Mouse (Mus musculus) forebrain, embryonic 15.5 days (tissue): ENCODE data around the gene Tspan9. TPM values are rescaled to one million over a fixed set of nuclear protein-coding genes. Genes with fewer than 3 reads are reported as not detected.

Experiments used
- ATAC-seq: fragments of 200-750 bp; cut with Nextera tagmentation; replicated peaks from 2 replicates; pipeline ENCODE4 v1.8.0; 2017; ENCODE audit warnings: mild to moderate bottlenecking, moderate TSS enrichment, moderate library complexity
- H3K27ac ChIP-seq: fragments of 300-500 bp; sonication (generic); replicated peaks from 2 replicates; pipeline ENCODE4 v1.5.1; 2015; ENCODE audit warnings: mild to moderate bottlenecking, inconsistent platforms
- H3K27me3 ChIP-seq: fragments of 300-500 bp; sonication (generic); 2 replicates; pipeline ENCODE4 v1.6.1; 2015; ENCODE audit warnings: inconsistent platforms
- H3K36me3 ChIP-seq: fragments of 300-500 bp; sonication (generic); 2 replicates; pipeline ENCODE4 v1.6.1; 2015; ENCODE audit warnings: mild to moderate bottlenecking, inconsistent platforms
- H3K4me1 ChIP-seq: fragments of 300-500 bp; sonication (generic); 2 replicates; pipeline ENCODE4 v1.6.1; 2015; ENCODE audit warnings: inconsistent platforms
- H3K4me2 ChIP-seq: fragments of 300-500 bp; sonication (generic); replicated peaks from 2 replicates; pipeline ENCODE4 v1.6.1; 2015; ENCODE audit warnings: mild to moderate bottlenecking, inconsistent platforms
- H3K4me3 ChIP-seq: fragments of 300-500 bp; sonication (generic); 2 replicates; pipeline ENCODE4 v1.5.1; 2015; ENCODE audit warnings: mild to moderate bottlenecking, inconsistent platforms
- H3K9ac ChIP-seq: fragments of 300-500 bp; sonication (generic); replicated peaks from 2 replicates; pipeline ENCODE4 v1.6.1; 2015; ENCODE audit warnings: mild to moderate bottlenecking, inconsistent platforms
- H3K9me3 ChIP-seq: fragments of 300-500 bp; sonication (generic); 2 replicates; pipeline ENCODE4 v1.6.1; 2016; ENCODE audit warnings: inconsistent platforms
- WGBS: fragments of 180-500 bp; shearing (Covaris S2); methylation state at CpG from one replicate; pipeline ENCODE4 v1.1.7; 2015; ENCODE audit warnings: mixed read lengths; 5-methylcytosine and 5-hydroxymethylcytosine counted together
- polyA plus RNA-seq: library from polyadenylated mRNA; unstranded; fragments of >200 nt; fragmentation: Nextera tagmentation; extraction: Ambion mirVana; gene quantifications from 2 replicates; pipeline ENCODE4 v1.2.1, GENCODE M21; 2015

Tspan9 gene
- polyA plus RNA-seq, 1 experiment from 2014 or later = 45.9 TPM

DNA sequence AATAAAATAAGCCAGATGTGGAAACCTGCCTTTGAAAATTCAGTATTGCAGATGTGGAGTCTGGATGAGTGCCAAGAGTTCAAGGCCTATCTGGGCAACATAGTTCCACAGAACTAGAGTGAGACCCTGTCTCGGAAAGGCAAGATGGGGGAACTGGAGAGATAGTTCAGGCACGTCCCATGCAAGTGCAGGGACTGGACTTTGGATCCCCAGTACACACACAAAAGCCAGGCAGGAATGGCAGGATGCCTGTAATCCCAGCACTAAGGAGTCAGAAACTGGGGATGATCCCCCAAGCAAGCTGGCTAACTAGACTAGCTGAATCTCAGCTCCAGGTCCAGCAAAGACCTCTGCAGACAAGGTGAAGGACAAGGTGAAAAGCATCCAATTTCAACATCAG is 12.5 kb upstream of the Tspan9 start:
- WGBS = 79% methylated on average over 2 of the region's 2 CpGs
- Histone ChIP-seq H3K4me1 (0 out of 2 replicates have a peak, but pooled peaks cover 8% of the 10 kb centered on the region), H3K27ac (no peak overlapping the region), H3K9me3 (no peaks in the 10 kb centered on the region), H3K4me2 (no peak overlapping the region), H3K4me3 (no peak overlapping the region), H3K27me3 (no peaks in the 10 kb centered on the region), H3K9ac (no peak overlapping the region), H3K36me3 (no peaks in the 10 kb centered on the region)
- no peak for ATAC-seq

DNA sequence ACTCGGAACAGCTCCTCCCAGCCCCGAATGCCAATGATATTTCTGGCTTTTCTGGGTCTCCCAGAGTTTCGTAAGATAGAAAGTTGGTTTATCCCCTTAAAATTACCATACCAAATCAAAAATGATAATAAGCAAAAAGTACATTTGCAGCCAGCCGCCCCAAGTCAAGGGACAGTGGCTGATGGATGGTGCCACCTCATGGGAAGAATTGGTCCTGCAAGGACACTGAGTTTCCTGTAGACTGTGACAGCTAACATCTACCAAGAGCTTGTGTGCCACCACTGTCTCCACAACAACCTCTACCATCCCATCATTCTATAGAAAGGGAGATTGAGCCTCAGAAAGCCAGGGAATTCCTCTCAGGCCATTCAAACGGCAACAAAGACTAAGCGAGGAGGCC is 2.4 kb upstream of the Tspan9 start:
- peaks cover 15% of the 10 kb centered on the region for H3K4me1 ChIP-seq
- WGBS = 64% methylated on average over 6 of the region's 6 CpGs
- ATAC-seq = no peak
- H3K36me3 ChIP-seq = no peaks in the 10 kb centered on the region
- no peak overlapping the region for H3K4me2 ChIP-seq
- no peak overlapping the region for H3K9ac ChIP-seq
- no peak overlapping the region for H3K4me3 ChIP-seq
- H3K27ac ChIP-seq = no peak overlapping the region
- no peaks in the 10 kb centered on the region for H3K27me3 ChIP-seq
- no peaks in the 10 kb centered on the region for H3K9me3 ChIP-seq

DNA sequence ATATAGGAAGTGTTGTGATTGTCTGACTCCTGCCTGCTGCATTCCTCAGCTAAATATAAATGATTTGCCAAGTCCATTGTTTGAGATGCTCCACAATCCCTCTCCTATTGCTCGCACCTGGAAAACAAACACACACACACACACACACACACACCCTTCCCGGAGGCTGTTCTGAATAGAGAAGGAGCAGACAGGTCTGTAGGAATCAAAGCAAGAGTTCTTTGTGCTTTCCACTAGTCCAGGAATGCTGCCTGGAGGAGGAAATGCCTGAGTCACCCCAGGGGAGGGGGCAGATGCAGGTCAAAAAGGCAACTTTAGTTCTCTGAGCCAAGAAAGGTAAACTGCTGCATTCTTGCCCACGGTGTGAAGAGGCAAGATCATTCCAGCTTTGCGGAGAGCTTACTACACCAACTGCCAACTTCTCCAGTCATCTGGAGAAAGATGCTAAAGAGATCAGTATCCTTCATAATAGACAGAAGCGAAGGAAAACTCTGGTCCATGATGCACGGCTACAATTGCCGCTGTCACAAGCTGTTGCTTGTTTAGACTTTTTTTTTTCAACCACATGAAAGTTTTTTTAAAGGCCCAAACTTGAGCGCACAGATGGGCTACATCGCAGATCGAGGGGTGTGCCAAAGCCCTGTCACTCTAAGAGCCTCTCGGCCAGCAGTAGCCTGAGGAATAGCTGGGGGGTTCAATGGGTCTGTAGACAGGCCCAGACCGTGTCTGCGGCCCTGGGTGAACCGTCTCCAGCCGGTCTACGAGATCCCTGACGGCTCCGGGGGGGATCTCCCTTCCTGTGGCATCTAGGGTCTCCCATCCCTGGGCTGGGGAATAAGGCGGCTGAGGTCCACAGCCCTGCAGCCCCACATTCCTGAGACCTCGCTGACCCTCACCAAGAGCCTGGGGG is 770 bp downstream of the Tspan9 start:
- 4% methylated on average over 20 of the region's 20 CpGs for WGBS
- peak overlapping the region; percentile 90 for H3K4me2 ChIP-seq
- H3K4me1 ChIP-seq = peaks cover 15% of the 10 kb centered on the region
- ATAC-seq = peak; percentile 70
- H3K36me3 ChIP-seq = no peaks in the 10 kb centered on the region
- 0 out of 2 replicates have a peak overlapping the region, but pooled peaks have one; percentile 50 for H3K27ac ChIP-seq
- no peaks in the 10 kb centered on the region for H3K27me3 ChIP-seq
- no peaks in the 10 kb centered on the region for H3K9me3 ChIP-seq
- peak overlapping the region; percentile 57 for H3K4me3 ChIP-seq
- H3K9ac ChIP-seq = peak overlapping the region; percentile 66

GRCm38 (mm10) chr6:128140724-128141123 is 2.7 kb downstream of the Tspan9 start:
- Histone ChIP-seq H3K4me2 (no peak overlapping the region), H3K4me3 (no peak overlapping the region), H3K9ac (no peak overlapping the region), H3K9me3 (no peaks in the 10 kb centered on the region), H3K27ac (no peak overlapping the region), H3K36me3 (no peaks in the 10 kb centered on the region), H3K4me1 (peaks cover 15% of the 10 kb centered on the region), H3K27me3 (no peaks in the 10 kb centered on the region)
- ATAC-seq = no peak
- 64% methylated on average over 6 of the region's 6 CpGs for WGBS

DNA sequence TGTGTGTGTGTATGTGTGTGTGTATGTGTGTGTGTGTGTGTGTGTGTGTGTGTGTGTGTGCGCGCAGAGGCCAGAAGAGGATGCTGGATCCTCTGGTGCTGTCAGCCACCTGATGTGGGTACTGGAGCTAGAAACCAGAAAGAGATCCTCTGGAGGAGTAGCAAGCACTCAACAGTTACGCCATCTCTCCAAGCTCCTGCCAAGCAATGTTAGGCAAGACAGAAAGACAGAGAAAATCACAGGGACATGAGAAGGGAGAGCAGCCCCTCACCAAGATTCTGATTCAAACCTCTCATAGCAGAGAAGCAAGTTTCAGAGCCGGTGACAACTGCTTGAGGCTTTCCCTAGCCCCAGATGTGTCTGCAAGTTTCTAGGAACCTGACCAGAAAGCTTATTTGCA is 5.5 kb downstream of the Tspan9 start:
- H3K4me1 ChIP-seq = peaks cover 6% of the 10 kb centered on the region; the same call in 1 of the 2 replicates
- no peak for ATAC-seq
- H3K9ac ChIP-seq = no peak overlapping the region
- 94% methylated on average over 4 of the region's 4 CpGs for WGBS
- no peaks in the 10 kb centered on the region for H3K9me3 ChIP-seq
- H3K36me3 ChIP-seq = no peaks in the 10 kb centered on the region
- H3K4me3 ChIP-seq = no peak overlapping the region
- no peak overlapping the region for H3K27ac ChIP-seq
- H3K27me3 ChIP-seq = no peaks in the 10 kb centered on the region
- no peak overlapping the region for H3K4me2 ChIP-seq

DNA sequence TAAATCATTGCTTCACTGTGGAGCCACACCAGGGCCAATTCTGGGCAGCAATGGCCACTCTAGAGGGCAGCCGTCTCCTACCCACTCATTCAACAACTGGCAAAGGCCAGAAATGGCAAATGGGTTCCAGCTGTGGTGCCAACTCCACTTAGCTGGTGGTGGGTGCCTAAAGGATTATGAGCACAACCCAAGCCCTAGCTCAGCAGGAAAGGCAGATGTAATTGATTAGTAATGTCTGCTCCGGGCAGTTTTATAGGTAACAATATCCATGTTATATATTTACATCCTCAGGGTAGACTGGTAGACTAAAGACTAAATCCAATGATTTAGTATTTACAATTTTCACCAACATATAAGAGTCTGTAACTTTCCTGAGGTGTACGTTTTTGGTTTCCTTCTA is 6.7 kb downstream of the Tspan9 start:
- no peak overlapping the region for H3K9ac ChIP-seq
- no peaks in the 10 kb centered on the region for H3K36me3 ChIP-seq
- no peak overlapping the region for H3K27ac ChIP-seq
- WGBS = 90% methylated on average over 3 of the region's 3 CpGs
- no peak for ATAC-seq
- no peaks in the 10 kb centered on the region for H3K27me3 ChIP-seq
- no peak overlapping the region for H3K4me3 ChIP-seq
- H3K4me1 ChIP-seq = peaks cover 2% of the 10 kb centered on the region; the same call in 1 of the 2 replicates
- no peak overlapping the region for H3K4me2 ChIP-seq
- no peaks in the 10 kb centered on the region for H3K9me3 ChIP-seq

- 43% methylated on average over 5 of the region's 5 CpGs for WGBS
Measured at GRCm38 (mm10) chr6:128135459-128135858, 7.9 kb downstream of the Tspan9 start.

GRCm38 (mm10) chr6:128135006-128135405 is 8.4 kb downstream of the Tspan9 start:
- 81% methylated on average over 5 of the region's 5 CpGs for WGBS
- no peaks in the 10 kb centered on the region for H3K9me3 ChIP-seq
- no peaks in the 10 kb centered on the region for H3K36me3 ChIP-seq
- H3K4me2 ChIP-seq = no peak overlapping the region
- no peak overlapping the region for H3K4me3 ChIP-seq
- H3K4me1 ChIP-seq = peaks cover 5% of the 10 kb centered on the region; the same call in 1 of the 2 replicates
- no peaks in the 10 kb centered on the region for H3K27me3 ChIP-seq
- ATAC-seq = no peak
- no peak overlapping the region for H3K27ac ChIP-seq
- no peak overlapping the region for H3K9ac ChIP-seq

More at GRCm38 (mm10) chr6:128135459-128135858, 7.9 kb downstream of the Tspan9 start:
- H3K4me2 ChIP-seq = no peak overlapping the region
- no peak overlapping the region for H3K27ac ChIP-seq
- H3K36me3 ChIP-seq = no peaks in the 10 kb centered on the region
- no peaks in the 10 kb centered on the region for H3K27me3 ChIP-seq
- H3K9ac ChIP-seq = no peak overlapping the region
- no peak overlapping the region for H3K4me3 ChIP-seq
- ATAC-seq = no peak
- no peaks in the 10 kb centered on the region for H3K9me3 ChIP-seq
- peaks cover 5% of the 10 kb centered on the region; the same call in 1 of the 2 replicates for H3K4me1 ChIP-seq

DNA sequence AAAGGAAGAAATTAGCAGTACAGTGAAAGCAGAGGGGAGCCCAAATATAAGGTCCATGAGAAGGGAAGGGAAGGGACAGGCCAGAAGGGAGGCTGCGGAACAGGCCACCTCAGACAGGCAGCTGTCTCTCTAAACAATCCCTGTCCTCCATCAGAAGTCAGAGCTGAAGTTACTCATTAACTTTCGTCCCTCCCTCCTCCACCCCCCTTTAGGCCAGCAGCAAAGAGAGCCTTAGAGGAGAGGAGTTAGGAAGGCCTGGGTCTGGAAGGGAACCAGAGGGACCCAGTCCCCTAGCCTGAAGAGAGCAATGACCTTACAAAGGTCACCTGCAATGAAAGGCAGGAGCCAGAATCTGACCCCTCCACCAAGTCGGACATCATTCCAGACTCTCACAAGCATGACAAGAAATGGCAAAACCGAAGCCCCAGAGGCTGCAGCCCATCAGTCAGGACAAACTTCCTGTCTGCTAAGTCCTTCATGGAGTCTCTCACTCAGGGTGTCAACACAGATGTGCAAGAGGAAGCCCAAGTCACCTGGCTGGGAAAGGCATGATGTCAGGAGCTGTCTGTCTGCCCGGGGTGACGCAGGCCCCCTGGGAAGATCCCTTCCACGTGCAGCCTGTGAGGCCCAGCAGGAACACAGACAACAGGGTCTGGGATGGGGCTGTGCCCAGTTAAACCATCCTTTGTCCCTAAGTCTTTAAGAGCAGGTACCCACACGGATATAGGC is 9.0 kb downstream of the Tspan9 start:
- Histone ChIP-seq H3K27me3 (no peaks in the 10 kb centered on the region), H3K27ac (no peak overlapping the region), H3K36me3 (no peaks in the 10 kb centered on the region), H3K4me3 (no peak overlapping the region), H3K4me1 (peaks cover 5% of the 10 kb centered on the region; the same call in 1 of the 2 replicates), H3K4me2 (no peak overlapping the region), H3K9ac (no peak overlapping the region), H3K9me3 (no peaks in the 10 kb centered on the region)
- WGBS = 41% methylated on average over 8 of the region's 8 CpGs
- ATAC-seq = no peak

DNA sequence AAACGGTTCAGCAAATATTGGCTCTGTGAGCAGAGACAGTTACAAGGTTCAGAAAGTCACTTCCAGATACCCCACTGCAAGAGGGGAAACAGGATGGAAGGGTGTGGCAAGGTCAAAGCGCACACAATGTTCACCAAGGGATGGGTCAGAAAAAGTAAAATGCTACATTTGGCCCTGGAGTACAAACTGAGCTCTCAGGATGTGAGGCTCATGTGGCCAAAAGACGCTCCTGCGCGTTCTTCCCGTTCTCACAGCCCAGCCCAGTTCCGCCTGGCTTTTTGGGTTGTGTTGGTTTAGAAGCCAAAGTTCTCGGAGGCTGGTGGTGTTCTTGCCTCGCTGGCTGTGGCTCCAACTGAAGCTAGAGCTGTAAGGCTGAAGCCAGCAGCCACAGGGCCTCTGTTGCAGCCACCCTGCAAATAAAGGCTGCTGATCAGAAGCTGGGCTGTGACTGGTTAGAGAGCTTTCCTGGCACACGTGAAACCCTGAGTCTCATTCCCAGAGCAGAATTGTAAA is 9.7 kb downstream of the Tspan9 start:
- Histone ChIP-seq H3K27ac (no peak overlapping the region), H3K4me2 (no peak overlapping the region), H3K4me1 (peaks cover 5% of the 10 kb centered on the region; the same call in 1 of the 2 replicates), H3K9ac (no peak overlapping the region), H3K27me3 (no peaks in the 10 kb centered on the region), H3K4me3 (no peak overlapping the region), H3K9me3 (no peaks in the 10 kb centered on the region), H3K36me3 (no peaks in the 10 kb centered on the region)
- 69% methylated on average over 10 of the region's 10 CpGs for WGBS
- no peak for ATAC-seq

GRCm38 (mm10) chr6:128132581-128132980 is 10.8 kb downstream of the Tspan9 start:
- WGBS = 83% methylated on average over 6 of the region's 6 CpGs
- ATAC-seq = no peak
- Histone ChIP-seq H3K36me3 (no peaks in the 10 kb centered on the region), H3K4me3 (no peak overlapping the region), H3K9ac (no peak overlapping the region), H3K9me3 (no peaks in the 10 kb centered on the region), H3K4me1 (peaks cover 5% of the 10 kb centered on the region; the same call in 1 of the 2 replicates), H3K27ac (no peak overlapping the region), H3K4me2 (no peak overlapping the region), H3K27me3 (no peaks in the 10 kb centered on the region)

DNA sequence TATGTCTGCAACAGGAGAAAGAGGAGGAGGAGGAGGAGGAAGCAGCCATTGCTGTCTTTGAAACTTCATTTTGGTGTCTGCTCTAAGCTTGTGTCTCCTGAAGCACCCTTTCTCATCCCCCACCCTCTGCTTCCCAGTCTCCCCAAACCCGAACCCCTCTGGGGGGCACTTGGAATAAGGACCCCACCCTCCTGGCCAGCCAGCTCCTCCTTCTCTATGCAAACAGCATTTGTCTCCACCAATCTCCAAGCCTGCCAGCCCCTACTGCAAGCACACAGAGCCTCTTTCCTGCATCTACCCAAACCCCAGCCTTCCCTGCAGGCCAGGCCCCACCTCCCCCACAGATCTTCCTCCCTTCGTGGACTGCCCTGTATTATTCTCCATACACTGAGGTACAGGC is 12.0 kb downstream of the Tspan9 start:
- no peak for ATAC-seq
- 46% methylated on average over 2 of the region's 2 CpGs for WGBS
- H3K27me3 ChIP-seq = no peaks in the 10 kb centered on the region

More for the DNA sequence above, 12.0 kb downstream of the Tspan9 start:
- Histone ChIP-seq H3K27ac (no peak overlapping the region), H3K9ac (no peak overlapping the region), H3K4me3 (no peak overlapping the region), H3K36me3 (no peaks in the 10 kb centered on the region), H3K4me1 (peaks cover 5% of the 10 kb centered on the region; the same call in 1 of the 2 replicates), H3K4me2 (no peak overlapping the region), H3K9me3 (no peaks in the 10 kb centered on the region)
